Mouse (Mus musculus) heart, embryonic 10.5 days (tissue): ENCODE measurements around the gene Glis3. TPM values are rescaled to one million over a fixed set of nuclear protein-coding genes. Genes with fewer than 3 reads are reported as not detected.

ENCODE experiments used
- DNase-seq: peaks from one replicate; pipeline ENCODE4 v3.0.0-alpha.2; 2017; ENCODE audit warnings: low spot score
- H3K27ac ChIP-seq: fragments of 300-500 bp; sonication (generic); 2 replicates; pipeline ENCODE4 v1.5.1; 2016; ENCODE audit warnings: mild to moderate bottlenecking
- H3K27me3 ChIP-seq: fragments of 300-500 bp; sonication (generic); 2 replicates; pipeline ENCODE4 v1.6.1; 2016; ENCODE audit warnings: mild to moderate bottlenecking; ENCODE audit not compliant: poor library complexity, insufficient read depth, severe bottlenecking
- H3K36me3 ChIP-seq: fragments of 300-500 bp; sonication (generic); 2 replicates; pipeline ENCODE4 v1.6.1; 2016; ENCODE audit warnings: mild to moderate bottlenecking, moderate library complexity
- H3K4me1 ChIP-seq: fragments of 300-500 bp; sonication (generic); 2 replicates; pipeline ENCODE4 v1.6.1; 2016; ENCODE audit warnings: mild to moderate bottlenecking
- H3K4me3 ChIP-seq: fragments of 300-500 bp; sonication (generic); 2 replicates; pipeline ENCODE4 v1.5.1; 2016; ENCODE audit warnings: mild to moderate bottlenecking, moderate library complexity
- H3K9me3 ChIP-seq: fragments of 300-500 bp; sonication (generic); 2 replicates; pipeline ENCODE4 v1.6.1; 2016; ENCODE audit warnings: mild to moderate bottlenecking, moderate library complexity
- WGBS: fragments of 180-500 bp; shearing (Covaris S2); methylation state at CpG from one replicate; pipeline ENCODE4 v1.1.7; 2016; 5-methylcytosine and 5-hydroxymethylcytosine counted together
- polyA plus RNA-seq: library from polyadenylated mRNA; unstranded; fragments of >200 nt; fragmentation: Nextera tagmentation; extraction: Ambion mirVana; gene quantifications from 2 replicates; pipeline ENCODE4 v1.2.1, GENCODE M21; 2016

The Glis3 gene
- polyA plus RNA-seq, 1 experiment from 2014 or later: 1.4 TPM

DNA sequence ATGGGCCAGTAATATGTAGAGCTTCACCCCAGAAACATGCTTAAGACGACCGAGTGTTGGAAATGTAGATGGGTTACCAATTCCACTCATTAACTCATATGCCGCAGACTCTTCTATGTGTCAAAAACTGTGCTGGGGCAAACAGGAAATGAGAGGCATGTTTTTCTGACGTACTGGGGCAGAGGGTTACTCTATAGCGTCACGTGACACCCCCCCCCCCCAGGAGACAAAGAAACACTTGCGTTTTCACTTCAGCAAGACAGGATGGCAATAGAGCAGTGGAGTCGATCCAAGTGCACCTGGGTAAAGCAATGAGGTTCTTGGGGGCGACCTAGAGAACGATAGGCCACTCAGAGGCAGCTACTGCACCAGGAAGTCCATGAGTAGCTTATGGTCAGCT lies 67.6 kb downstream of the Glis3 start:
- Histone ChIP-seq H3K9me3 (no peaks in the 10 kb centered on the region), H3K36me3 (no peaks in the 10 kb centered on the region), H3K4me3 (no peak overlapping the region), H3K27me3 (no peaks in the 10 kb centered on the region), H3K27ac (no peak overlapping the region), H3K4me1 (peaks cover 10% of the 10 kb centered on the region; the same call in 1 of the 2 replicates)
- 80% methylated on average over 10 of the region's 10 CpGs for WGBS
- no peak for DNase-seq

DNA sequence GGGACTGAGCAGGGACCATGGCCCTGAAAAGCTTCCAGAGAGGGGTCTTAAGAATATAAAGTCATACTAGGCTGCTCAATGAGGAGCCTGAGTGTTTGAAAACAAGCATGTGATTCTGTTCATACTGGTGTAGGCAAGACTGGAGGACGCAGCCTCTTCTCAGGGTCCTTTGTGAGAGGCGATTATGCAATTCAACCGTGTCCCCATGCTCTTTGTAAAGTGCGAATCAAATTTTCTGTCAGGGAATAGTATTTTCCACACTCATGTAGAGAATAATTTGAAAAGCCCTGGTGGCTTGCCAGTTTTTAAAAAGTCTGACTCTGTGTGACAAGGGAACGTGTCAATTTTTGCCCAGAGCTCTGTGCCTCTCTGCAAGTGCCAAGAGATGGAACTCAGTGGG lies 71.1 kb downstream of the Glis3 start:
- H3K27ac ChIP-seq: peak overlapping the region; percentile 1; the same call in 1 of the 2 replicates
- peaks cover 10% of the 10 kb centered on the region; the same call in 1 of the 2 replicates for H3K4me1 ChIP-seq
- no peaks in the 10 kb centered on the region for H3K9me3 ChIP-seq
- H3K27me3 ChIP-seq: no peaks in the 10 kb centered on the region
- H3K4me3 ChIP-seq: no peak overlapping the region
- no peak for DNase-seq
- no peaks in the 10 kb centered on the region for H3K36me3 ChIP-seq
- 88% methylated on average over 5 of the region's 5 CpGs for WGBS

GRCm38 (mm10) chr19:28608277-28608676 lies 71.6 kb downstream of the Glis3 start:
- peak overlapping the region; percentile 1; the same call in 1 of the 2 replicates for H3K27ac ChIP-seq
- H3K4me1 ChIP-seq: peaks cover 10% of the 10 kb centered on the region; the same call in 1 of the 2 replicates
- H3K27me3 ChIP-seq: no peaks in the 10 kb centered on the region
- DNase-seq: no peak
- no peak overlapping the region for H3K4me3 ChIP-seq
- no peaks in the 10 kb centered on the region for H3K36me3 ChIP-seq
- 57% methylated on average over 6 of the region's 6 CpGs for WGBS
- no peaks in the 10 kb centered on the region for H3K9me3 ChIP-seq

- Histone ChIP-seq H3K27ac (no peak overlapping the region), H3K4me3 (no peak overlapping the region), H3K9me3 (no peaks in the 10 kb centered on the region), H3K4me1 (no peaks in the 10 kb centered on the region), H3K27me3 (no peaks in the 10 kb centered on the region), H3K36me3 (no peaks in the 10 kb centered on the region)
- 60% methylated on average over 4 of the region's 4 CpGs for WGBS
- DNase-seq: no peak
Observed at GRCm38 (mm10) chr19:28600866-28601265, 79.0 kb downstream of the Glis3 start.

GRCm38 (mm10) chr19:28594215-28594614 lies 85.7 kb downstream of the Glis3 start:
- DNase-seq: no peak
- H3K27me3 ChIP-seq: no peaks in the 10 kb centered on the region
- H3K36me3 ChIP-seq: no peaks in the 10 kb centered on the region
- 0 out of 2 replicates have a peak overlapping the region, but pooled peaks have one; percentile 36 for H3K27ac ChIP-seq
- H3K4me3 ChIP-seq: no peak overlapping the region
- 13% methylated on average over 4 of the region's 4 CpGs for WGBS
- H3K4me1 ChIP-seq: peaks cover 10% of the 10 kb centered on the region
- H3K9me3 ChIP-seq: no peaks in the 10 kb centered on the region

GRCm38 (mm10) chr19:28592981-28593380 lies 86.9 kb downstream of the Glis3 start:
- H3K9me3 ChIP-seq: no peaks in the 10 kb centered on the region
- no peaks in the 10 kb centered on the region for H3K36me3 ChIP-seq
- 70% methylated on average over 13 of the region's 13 CpGs for WGBS
- H3K27ac ChIP-seq: no peak overlapping the region
- H3K4me1 ChIP-seq: peaks cover 10% of the 10 kb centered on the region
- no peaks in the 10 kb centered on the region for H3K27me3 ChIP-seq
- DNase-seq: no peak
- H3K4me3 ChIP-seq: no peak overlapping the region

DNA sequence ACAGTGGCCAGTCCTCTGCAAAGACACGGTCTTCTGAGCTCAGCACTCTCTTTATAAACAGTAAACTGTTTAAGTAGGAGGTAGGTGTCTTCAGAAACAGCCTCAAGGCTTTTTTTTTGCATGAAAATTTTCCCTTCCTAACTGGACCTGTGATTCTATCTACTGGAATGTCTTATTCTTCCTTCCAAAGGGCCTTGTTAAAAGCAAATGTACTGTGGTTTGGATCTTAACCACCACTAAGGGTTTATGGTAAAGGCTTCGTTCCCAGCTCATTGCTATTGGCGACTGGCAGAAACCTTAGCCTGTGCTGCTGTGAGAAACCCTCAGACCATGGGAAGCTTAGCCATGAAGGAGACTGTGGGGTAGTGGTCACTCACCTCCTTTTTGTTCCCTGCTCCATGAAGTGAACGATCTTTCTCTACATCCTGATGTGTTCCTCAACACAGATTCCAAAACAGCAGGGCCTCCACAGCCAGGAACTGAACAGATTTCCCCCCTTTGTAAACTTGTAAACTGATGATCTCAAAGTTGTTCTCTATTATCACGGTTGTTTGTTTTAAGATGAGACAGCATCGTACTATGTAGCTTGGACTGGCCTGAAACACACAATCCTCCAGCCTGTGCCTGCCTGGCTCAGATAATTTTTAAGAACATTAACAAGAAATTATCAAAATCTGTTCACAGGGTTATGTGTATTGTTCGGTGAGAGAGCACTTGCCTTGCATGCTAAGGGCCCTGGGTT lies 88.0 kb downstream of the Glis3 start:
- Histone ChIP-seq H3K4me3 (no peak overlapping the region), H3K27me3 (no peaks in the 10 kb centered on the region), H3K36me3 (no peaks in the 10 kb centered on the region), H3K4me1 (peaks cover 10% of the 10 kb centered on the region), H3K27ac (no peak overlapping the region), H3K9me3 (no peaks in the 10 kb centered on the region)
- 74% methylated on average over 7 of the region's 7 CpGs for WGBS
- DNase-seq: no peak

- H3K4me3 ChIP-seq: no peak overlapping the region
- H3K36me3 ChIP-seq: no peaks in the 10 kb centered on the region
- H3K27ac ChIP-seq: no peak overlapping the region
- no peak for DNase-seq
- peaks cover 10% of the 10 kb centered on the region for H3K4me1 ChIP-seq
- 0 out of 2 replicates have a peak, but pooled peaks cover 4% of the 10 kb centered on the region for H3K27me3 ChIP-seq
- no peaks in the 10 kb centered on the region for H3K9me3 ChIP-seq
- 74% methylated on average over 8 of the region's 8 CpGs for WGBS
Observed at GRCm38 (mm10) chr19:28580499-28580898, 99.4 kb downstream of the Glis3 start.

DNA sequence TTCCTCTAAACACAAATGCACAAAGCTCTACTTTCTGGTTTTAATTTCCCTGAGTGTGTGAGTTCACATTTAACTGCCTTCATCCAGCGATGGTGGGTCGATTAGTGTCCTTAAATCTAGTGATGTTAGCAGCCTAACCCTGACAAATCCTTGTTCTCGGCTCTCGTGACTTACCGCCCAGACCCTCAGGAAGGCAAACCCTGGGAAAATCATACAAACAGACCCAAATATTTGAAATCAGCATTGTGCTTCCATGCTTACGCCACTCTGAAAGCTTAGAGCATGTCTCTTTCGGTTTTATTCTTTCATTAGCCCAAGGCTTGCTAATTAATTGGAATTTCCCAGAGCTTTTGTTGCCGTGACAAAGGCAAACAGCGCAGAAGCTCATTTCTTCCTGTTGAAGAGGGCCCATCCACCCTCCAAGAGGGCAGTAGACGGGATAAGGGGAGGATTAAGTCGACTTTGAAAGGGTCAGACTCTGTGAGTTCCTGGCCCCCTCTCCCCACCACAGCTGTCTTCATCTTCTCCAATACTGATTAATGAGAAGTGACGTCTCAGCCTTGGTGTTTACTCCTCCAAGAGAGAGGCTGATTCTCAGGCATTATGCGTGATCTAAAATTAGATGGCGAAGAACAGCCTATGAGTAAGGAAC lies 100.0 kb downstream of the Glis3 start:
- Histone ChIP-seq H3K27me3 (0 out of 2 replicates have a peak, but pooled peaks cover 4% of the 10 kb centered on the region), H3K4me3 (no peak overlapping the region), H3K4me1 (peaks cover 10% of the 10 kb centered on the region), H3K36me3 (no peaks in the 10 kb centered on the region), H3K27ac (no peak overlapping the region), H3K9me3 (no peaks in the 10 kb centered on the region)
- no peak for DNase-seq
- WGBS: 62% methylated on average over 14 of the region's 14 CpGs

DNA sequence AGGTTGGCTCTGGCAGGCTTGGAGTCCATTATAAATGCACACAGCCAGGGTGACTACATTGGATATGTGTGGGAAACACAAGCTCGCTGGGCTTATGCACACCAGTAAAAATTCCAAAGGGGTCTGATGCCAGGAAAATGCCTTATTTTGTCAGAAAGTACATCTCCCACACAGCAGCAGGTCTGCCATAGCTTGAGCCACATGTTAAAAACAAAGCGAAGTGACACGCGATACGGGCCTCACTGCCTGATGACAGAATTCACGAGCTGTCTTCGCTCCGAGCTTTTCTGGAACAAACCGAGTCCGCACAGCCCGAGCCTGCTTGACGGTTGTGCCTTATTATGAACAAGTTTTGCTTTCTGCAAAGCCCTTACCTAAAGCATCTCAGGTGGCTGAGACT lies 102.9 kb downstream of the Glis3 start:
- no peak overlapping the region for H3K4me3 ChIP-seq
- 0 out of 2 replicates have a peak, but pooled peaks cover 4% of the 10 kb centered on the region for H3K27me3 ChIP-seq
- no peaks in the 10 kb centered on the region for H3K36me3 ChIP-seq
- H3K27ac ChIP-seq: no peak overlapping the region
- H3K4me1 ChIP-seq: peaks cover 10% of the 10 kb centered on the region
- H3K9me3 ChIP-seq: no peaks in the 10 kb centered on the region
- WGBS: 85% methylated on average over 12 of the region's 12 CpGs
- no peak for DNase-seq

DNA sequence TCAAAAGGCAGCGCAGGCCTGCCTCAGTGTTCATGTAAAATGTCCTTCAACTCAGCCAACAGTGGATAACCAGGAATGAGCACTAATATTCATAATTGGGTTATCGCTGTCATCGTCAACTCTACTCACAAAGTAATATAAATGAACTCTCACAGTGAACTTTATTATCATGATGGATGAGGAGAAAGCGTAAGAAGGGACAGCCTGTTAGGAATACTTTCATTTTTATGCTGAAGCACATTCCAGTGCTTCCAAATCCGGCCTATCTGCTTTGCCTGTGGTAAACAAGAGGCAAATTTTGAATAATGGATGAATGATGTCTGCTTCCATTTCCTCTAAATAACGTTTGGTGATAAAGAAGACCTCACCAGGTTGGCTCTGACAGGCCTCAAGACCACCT lies 103.3 kb downstream of the Glis3 start:
- WGBS: 75% methylated on average over 6 of the region's 6 CpGs
- H3K36me3 ChIP-seq: no peaks in the 10 kb centered on the region
- no peaks in the 10 kb centered on the region for H3K9me3 ChIP-seq
- H3K27me3 ChIP-seq: 0 out of 2 replicates have a peak, but pooled peaks cover 4% of the 10 kb centered on the region
- H3K27ac ChIP-seq: no peak overlapping the region
- no peak overlapping the region for H3K4me3 ChIP-seq
- H3K4me1 ChIP-seq: peaks cover 10% of the 10 kb centered on the region
- DNase-seq: no peak

GRCm38 (mm10) chr19:28573641-28574040 lies 106.2 kb downstream of the Glis3 start:
- DNase-seq: no peak

GRCm38 (mm10) chr19:28569856-28570255 lies 110.0 kb downstream of the Glis3 start:
- H3K27me3 ChIP-seq: no peaks in the 10 kb centered on the region
- H3K4me3 ChIP-seq: no peak overlapping the region
- DNase-seq: no peak
- WGBS: 77% methylated on average over 3 of the region's 3 CpGs
- H3K9me3 ChIP-seq: no peaks in the 10 kb centered on the region
- no peaks in the 10 kb centered on the region for H3K36me3 ChIP-seq
- no peak overlapping the region for H3K27ac ChIP-seq
- H3K4me1 ChIP-seq: no peaks in the 10 kb centered on the region

More at GRCm38 (mm10) chr19:28573641-28574040, 106.2 kb downstream of the Glis3 start:
- Histone ChIP-seq H3K36me3 (no peaks in the 10 kb centered on the region), H3K27me3 (0 out of 2 replicates have a peak, but pooled peaks cover 4% of the 10 kb centered on the region), H3K4me1 (no peaks in the 10 kb centered on the region), H3K27ac (no peak overlapping the region), H3K4me3 (no peak overlapping the region), H3K9me3 (no peaks in the 10 kb centered on the region)
- 79% methylated on average over 3 of the region's 3 CpGs for WGBS
